Mouse (Mus musculus) thymus, adult 2 months (tissue): ENCODE data around the gene Myo3b. TPM values are rescaled to one million over a fixed set of nuclear protein-coding genes. Genes with fewer than 3 reads are reported as not detected.

Source experiments
- DNase-seq: peaks from one replicate; pipeline ENCODE4 v3.0.0; 2021
- H3K27ac ChIP-seq: fragments of 200-500 bp; 2 replicates; pipeline ENCODE4 v1.5.1; 2012; ENCODE audit warnings: low read length, control low read depth; ENCODE audit not compliant: control insufficient read depth, insufficient read depth
- H3K27me3 ChIP-seq: fragments of 200-500 bp; 2 replicates; pipeline ENCODE4 v1.6.1; 2012; ENCODE audit warnings: mild to moderate bottlenecking, low read length, moderate library complexity, mixed read lengths; ENCODE audit not compliant: control insufficient read depth, insufficient read depth
- H3K36me3 ChIP-seq: fragments of 200-500 bp; 2 replicates; pipeline ENCODE4 v1.6.1; 2012; ENCODE audit warnings: mild to moderate bottlenecking, low read length, moderate library complexity; ENCODE audit not compliant: control insufficient read depth, insufficient read depth
- H3K4me1 ChIP-seq: fragments of 200-500 bp; replicated peaks from 2 replicates; pipeline ENCODE4 v1.6.1; 2012; ENCODE audit warnings: low read length; ENCODE audit not compliant: control insufficient read depth, insufficient read depth
- H3K4me3 ChIP-seq: fragments of 200-500 bp; 2 replicates; pipeline ENCODE4 v1.5.1; 2012; ENCODE audit warnings: mild to moderate bottlenecking, low read length, control low read depth, moderate library complexity; ENCODE audit not compliant: control insufficient read depth, insufficient read depth
- CTCF ChIP-seq: fragments of 200-500 bp; IDR thresholded peaks from 2 replicates; pipeline ENCODE4 v1.5.1; 2012; ENCODE audit warnings: mild to moderate bottlenecking, control low read depth, low read length, moderate library complexity, borderline replicate concordance; ENCODE audit not compliant: control insufficient read depth, poor library complexity, insufficient read depth; ENCODE audit errors: extremely low read depth
- POLR2A ChIP-seq: fragments of 200-500 bp; IDR thresholded peaks from 2 replicates; pipeline ENCODE4 v1.6.1; 2012; ENCODE audit warnings: mild to moderate bottlenecking, low read length, control low read depth, moderate library complexity; ENCODE audit not compliant: control insufficient read depth, poor library complexity, insufficient read depth; ENCODE audit errors: extremely low read depth
- WGBS: fragments of 180-500 bp; shearing (Covaris S2); methylation state at CpG from one replicate; pipeline ENCODE4 v1.1.7; 2018; 5-methylcytosine and 5-hydroxymethylcytosine counted together
- polyA plus RNA-seq: library from polyadenylated mRNA; depleted of rRNA; stranded (reverse); fragments of >200 nt; gene quantifications from 2 replicates; pipeline ENCODE4 v1.2.3, GENCODE M21; 2012

The Myo3b gene
- polyA plus RNA-seq, 1 experiment, result 0.94 TPM

DNA sequence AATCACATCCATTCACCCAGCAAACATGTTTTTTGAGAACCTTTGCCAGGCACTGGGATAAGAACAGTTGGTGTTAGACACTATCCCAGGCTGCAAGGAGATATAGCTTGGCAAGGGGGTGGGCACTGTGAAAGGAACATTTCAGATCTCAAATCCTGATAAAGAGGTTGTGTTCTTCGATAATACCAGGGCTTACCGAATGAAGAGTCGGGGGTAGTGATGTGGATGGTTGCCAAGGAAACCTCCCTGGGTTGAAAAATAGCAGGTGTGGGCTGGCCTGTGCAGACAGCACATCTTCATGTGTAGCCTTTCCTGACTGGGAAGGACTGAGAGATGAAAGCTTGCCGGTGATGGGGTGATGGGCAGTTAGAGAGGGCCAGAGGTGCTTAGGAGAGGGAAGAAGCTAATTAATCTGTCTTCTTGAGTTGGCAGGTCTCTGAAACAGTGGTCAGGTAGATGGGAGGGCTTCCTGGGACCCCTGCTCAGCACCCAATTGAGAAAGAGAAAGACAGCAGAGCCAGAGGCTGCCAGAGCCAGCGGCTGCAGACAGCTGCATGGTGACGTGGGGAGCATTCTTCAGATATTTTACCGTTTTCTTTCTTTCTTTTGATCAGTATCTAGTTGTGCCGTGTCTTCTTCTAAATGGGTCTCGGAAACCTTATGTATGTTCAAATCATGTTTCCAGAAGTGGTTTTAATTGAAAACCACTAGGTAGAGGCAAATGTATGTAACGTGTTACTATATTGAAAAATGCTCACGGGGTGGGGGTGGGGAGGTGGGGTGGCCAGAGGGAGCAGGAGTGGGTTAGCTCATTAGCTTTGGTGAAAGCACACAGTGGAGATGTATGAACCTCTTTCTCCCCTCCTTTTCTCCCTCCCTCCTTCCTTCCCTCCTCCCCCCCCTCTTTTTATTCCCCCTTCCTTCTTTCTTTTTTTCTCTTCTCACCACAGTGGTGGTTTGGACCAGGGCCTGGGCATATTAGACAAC is 21.7 kb downstream of the Myo3b start:
- DNase-seq, result no peak
- no peak overlapping the region for H3K4me3 ChIP-seq
- no peaks in the 10 kb centered on the region for H3K27me3 ChIP-seq
- no peaks in the 10 kb centered on the region for H3K4me1 ChIP-seq
- WGBS, result 71% methylated on average over 11 of the region's 11 CpGs
- TF ChIP-seq POLR2A (no peak), CTCF (no peak)
- no peak overlapping the region for H3K27ac ChIP-seq
- H3K36me3 ChIP-seq, result no peaks in the 10 kb centered on the region

GRCm38 (mm10) chr2:70065116-70065515 is 26.2 kb downstream of the Myo3b start:
- Histone ChIP-seq H3K4me1 (no peaks in the 10 kb centered on the region), H3K27ac (no peak overlapping the region), H3K36me3 (no peaks in the 10 kb centered on the region), H3K4me3 (no peak overlapping the region), H3K27me3 (no peaks in the 10 kb centered on the region)
- TF ChIP-seq POLR2A, result no peak
- TF ChIP-seq CTCF, result no peak
- WGBS, result 85% methylated on average over 6 of the region's 6 CpGs
- no peak for DNase-seq

DNA sequence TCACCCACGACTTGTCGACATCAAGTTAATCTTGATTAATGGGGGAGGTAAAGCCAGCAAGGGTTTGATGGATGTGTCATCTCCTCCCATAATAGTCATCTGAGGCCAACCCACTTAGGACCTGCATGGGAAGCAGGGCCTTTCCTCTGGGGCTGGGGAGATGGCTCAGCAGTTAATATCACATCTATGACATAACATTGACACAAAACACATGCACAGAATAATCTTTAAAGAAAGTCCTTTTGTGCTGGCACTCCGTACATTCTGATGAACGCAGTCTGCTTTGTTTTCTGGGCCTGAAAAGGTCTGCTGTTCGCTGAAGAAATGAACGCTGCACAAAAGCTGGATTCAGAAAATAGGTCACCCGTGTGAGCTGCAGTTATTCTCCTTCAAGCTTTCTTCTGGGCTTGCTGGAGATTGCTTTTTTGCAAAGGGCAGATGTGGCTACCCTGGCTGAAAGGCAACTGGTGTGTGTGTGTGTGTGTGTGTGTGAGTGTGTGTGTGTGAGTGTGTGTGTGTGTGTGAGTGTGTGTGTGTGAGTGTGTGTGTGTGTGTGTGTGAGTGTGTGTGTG is 26.9 kb downstream of the Myo3b start:
- 85% methylated on average over 7 of the region's 7 CpGs for whole genome bisulfite sequencing
- TF ChIP-seq POLR2A (no peak), CTCF (no peak)
- H3K4me3 ChIP-seq, result no peak overlapping the region
- H3K4me1 ChIP-seq, result no peaks in the 10 kb centered on the region
- no peak for DNase-seq
- no peak overlapping the region for H3K27ac ChIP-seq
- H3K36me3 ChIP-seq, result no peaks in the 10 kb centered on the region
- no peaks in the 10 kb centered on the region for H3K27me3 ChIP-seq

DNA sequence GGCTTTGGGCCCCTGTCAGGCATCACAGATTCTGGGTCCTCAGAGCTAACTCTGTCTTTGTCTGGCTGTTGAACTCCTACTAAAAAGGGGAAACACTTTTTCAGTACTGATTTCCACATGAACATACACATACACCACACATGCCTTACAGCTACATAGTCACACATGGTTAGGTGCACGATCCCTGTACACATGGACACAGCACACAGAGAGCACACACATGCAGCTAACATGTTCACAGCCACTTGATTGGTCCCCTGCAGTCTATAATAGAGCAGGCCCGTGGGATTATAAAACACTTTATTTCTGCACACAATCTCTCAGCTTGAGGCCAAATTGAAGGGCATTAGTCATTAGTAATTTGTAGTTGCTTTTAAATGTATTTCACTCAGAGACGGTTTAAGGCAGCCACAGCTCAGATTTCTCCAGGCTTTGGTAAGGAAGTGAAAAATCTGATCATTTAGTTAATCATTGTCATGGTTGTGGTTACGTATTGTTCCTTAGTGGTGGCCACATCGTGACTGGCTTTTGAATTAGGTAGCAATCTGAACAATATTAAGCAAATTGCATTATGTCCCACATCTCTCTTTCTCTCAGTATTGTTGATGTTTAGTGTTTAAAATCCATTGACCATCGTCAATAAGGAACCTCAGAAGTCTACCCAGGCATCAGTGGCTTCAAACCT is 27.6 kb downstream of the Myo3b start:
- Histone ChIP-seq H3K27ac (no peak overlapping the region), H3K36me3 (no peaks in the 10 kb centered on the region), H3K4me1 (no peaks in the 10 kb centered on the region), H3K4me3 (no peak overlapping the region), H3K27me3 (no peaks in the 10 kb centered on the region)
- TF ChIP-seq POLR2A (no peak), CTCF (no peak)
- WGBS, result 70% methylated on average over 6 of the region's 6 CpGs
- DNase-seq, result no peak

GRCm38 (mm10) chr2:70069861-70070260 is 30.9 kb downstream of the Myo3b start:
- no peak overlapping the region for H3K27ac ChIP-seq

DNA sequence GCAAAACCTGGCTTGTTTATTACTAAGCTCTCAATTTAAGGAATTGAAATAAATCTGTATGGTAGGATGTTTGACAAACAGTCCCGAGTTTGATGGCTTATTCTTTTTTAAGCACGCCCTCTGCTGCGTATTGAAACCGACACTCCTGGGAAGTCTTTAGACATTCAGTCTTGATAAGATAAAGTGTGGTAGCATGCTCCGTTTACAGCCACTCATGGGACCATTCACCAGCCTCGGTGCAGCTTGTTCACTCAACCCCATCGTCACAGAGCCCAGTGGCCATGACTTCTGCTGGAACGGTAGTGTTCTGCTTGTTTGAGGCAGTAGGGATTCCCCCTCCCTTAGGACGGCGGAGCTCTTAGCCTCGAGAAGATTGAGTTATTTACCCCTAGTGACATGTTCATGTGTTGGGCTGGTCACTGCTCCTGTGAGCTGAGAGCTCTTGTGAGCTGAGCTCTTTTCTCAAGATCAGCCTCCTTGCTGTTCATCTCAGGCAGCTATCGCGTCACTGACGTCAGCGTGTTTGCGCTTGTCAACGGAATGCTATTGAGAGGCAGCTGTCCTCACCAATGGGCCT is 44.6 kb downstream of the Myo3b start:
- H3K4me3 ChIP-seq, result no peak overlapping the region
- H3K27ac ChIP-seq, result no peak overlapping the region
- TF ChIP-seq CTCF (no peak), POLR2A (no peak)
- DNase-seq, result no peak
- H3K36me3 ChIP-seq, result no peaks in the 10 kb centered on the region
- 88% methylated on average over 17 of the region's 17 CpGs for WGBS
- no peaks in the 10 kb centered on the region for H3K27me3 ChIP-seq
- no peaks in the 10 kb centered on the region for H3K4me1 ChIP-seq

More at GRCm38 (mm10) chr2:70069861-70070260, 30.9 kb downstream of the Myo3b start:
- no peaks in the 10 kb centered on the region for H3K27me3 ChIP-seq
- no peaks in the 10 kb centered on the region for H3K36me3 ChIP-seq
- DNase-seq, result no peak
- 90% methylated on average over 5 of the region's 5 CpGs for WGBS
- no peak overlapping the region for H3K4me3 ChIP-seq
- no peaks in the 10 kb centered on the region for H3K4me1 ChIP-seq
- TF ChIP-seq CTCF, result no peak
- TF ChIP-seq POLR2A, result no peak
